Mouse (Mus musculus) forebrain, embryonic 14.5 days (tissue): ENCODE measurements around the gene Avpi1. TPM values are rescaled to one million over a fixed set of nuclear protein-coding genes. Genes with fewer than 3 reads are reported as not detected.

Source experiments
- ATAC-seq: fragments of 200-750 bp; cut with Nextera tagmentation; 2 replicates; pipeline ENCODE4 v1.8.0; 2017; ENCODE audit warnings: mild to moderate bottlenecking, moderate library complexity
- DNase-seq: peaks from one replicate; pipeline ENCODE4 v3.0.0-alpha.2; 2015; ENCODE audit warnings: low spot score
- H3K27ac ChIP-seq: fragments of 300-500 bp; sonication (generic); 2 replicates; pipeline ENCODE4 v1.5.1; 2014; ENCODE audit warnings: low read depth, mild to moderate bottlenecking, control low read depth, low read length, moderate library complexity
- H3K27me3 ChIP-seq: fragments of 300-500 bp; sonication (generic); replicated peaks from 2 replicates; pipeline ENCODE4 v1.6.1; 2014; ENCODE audit warnings: low read length, control low read depth, mixed read lengths; ENCODE audit not compliant: control insufficient read depth, insufficient read depth
- H3K36me3 ChIP-seq: fragments of 300-500 bp; sonication (generic); 2 replicates; pipeline ENCODE4 v1.6.1; 2014; ENCODE audit warnings: low read length, control low read depth; ENCODE audit not compliant: control insufficient read depth, insufficient read depth
- H3K4me1 ChIP-seq: fragments of 300-500 bp; sonication (generic); 2 replicates; pipeline ENCODE4 v1.6.1; 2014; ENCODE audit warnings: antibody characterized with exemption, low read length, control low read depth; ENCODE audit not compliant: control insufficient read depth, insufficient read depth
- H3K4me2 ChIP-seq: fragments of 300-500 bp; sonication (generic); 2 replicates; pipeline ENCODE4 v1.6.1; 2014; ENCODE audit warnings: mild to moderate bottlenecking, control low read depth, low read length
- H3K4me3 ChIP-seq: fragments of 300-500 bp; sonication (generic); 2 replicates; pipeline ENCODE4 v1.5.1; 2014; ENCODE audit warnings: low read depth, low read length, control low read depth
- H3K9ac ChIP-seq: fragments of 300-500 bp; sonication (generic); 2 replicates; pipeline ENCODE4 v1.6.1; 2014; ENCODE audit warnings: mild to moderate bottlenecking, low read length, control low read depth, moderate library complexity
- H3K9me3 ChIP-seq: fragments of 300-500 bp; sonication (generic); replicated peaks from 2 replicates; pipeline ENCODE4 v1.6.1; 2016; ENCODE audit warnings: low read length, control low read depth, mixed read lengths; ENCODE audit not compliant: control insufficient read depth
- WGBS: fragments of 180-500 bp; shearing (Covaris S2); extraction: QIAGEN DNeasy Blood & Tissue Kit; methylation state at CpG from one replicate; pipeline ENCODE4 v1.1.7; 2014; 5-methylcytosine and 5-hydroxymethylcytosine counted together
- polyA plus RNA-seq: library from polyadenylated mRNA; unstranded; fragments of >200 nt; fragmentation: Nextera tagmentation; extraction: Ambion mirVana; gene quantifications from 2 replicates; pipeline ENCODE4 v1.2.1, GENCODE M21; 2014

The Avpi1 gene
- polyA plus RNA-seq, 1 experiment from 2014 or later, result 13.0 TPM

GRCm38 (mm10) chr19:42127024-42127423, 1.8 kb downstream of the Avpi1 start:
- no peak for DNase-seq
- H3K4me1 ChIP-seq, result no peaks in the 10 kb centered on the region
- WGBS, result 89% methylated on average over 5 of the region's 5 CpGs

GRCm38 (mm10) chr19:42126219-42126605, 2.6 kb downstream of the Avpi1 start:
- Histone ChIP-seq H3K9ac (no peak overlapping the region), H3K4me3 (no peak overlapping the region), H3K4me1 (no peaks in the 10 kb centered on the region), H3K27ac (no peak overlapping the region), H3K4me2 (no peak overlapping the region), H3K9me3 (no peaks in the 10 kb centered on the region), H3K36me3 (peaks cover 31% of the 10 kb centered on the region), H3K27me3 (no peaks in the 10 kb centered on the region)
- ATAC-seq, result no peak
- 91% methylated on average over 6 of the region's 6 CpGs for WGBS
- DNase-seq, result no peak

More at GRCm38 (mm10) chr19:42127024-42127423, 1.8 kb downstream of the Avpi1 start:
- no peak for ATAC-seq
- H3K9ac ChIP-seq, result no peak overlapping the region
- H3K4me3 ChIP-seq, result no peak overlapping the region
- peaks cover 24% of the 10 kb centered on the region; the same call in 1 of the 2 replicates for H3K36me3 ChIP-seq
- no peak overlapping the region for H3K27ac ChIP-seq
- H3K4me2 ChIP-seq, result no peak overlapping the region
- no peaks in the 10 kb centered on the region for H3K9me3 ChIP-seq
- H3K27me3 ChIP-seq, result no peaks in the 10 kb centered on the region

GRCm38 (mm10) chr19:42125501-42126218, 3.2 kb downstream of the Avpi1 start:
- 64% methylated on average over 11 of the region's 11 CpGs for WGBS
- no peak overlapping the region for H3K27ac ChIP-seq
- no peak overlapping the region for H3K4me3 ChIP-seq
- no peaks in the 10 kb centered on the region for H3K9me3 ChIP-seq
- no peaks in the 10 kb centered on the region for H3K27me3 ChIP-seq
- H3K9ac ChIP-seq, result no peak overlapping the region
- H3K36me3 ChIP-seq, result peaks cover 37% of the 10 kb centered on the region
- no peak overlapping the region for H3K4me2 ChIP-seq
- H3K4me1 ChIP-seq, result no peaks in the 10 kb centered on the region
- ATAC-seq (no peak), DNase-seq (no peak)

- Histone ChIP-seq H3K36me3 (peaks cover 46% of the 10 kb centered on the region), H3K4me2 (no peak overlapping the region), H3K9me3 (no peaks in the 10 kb centered on the region), H3K4me3 (no peak overlapping the region), H3K27me3 (no peaks in the 10 kb centered on the region), H3K4me1 (no peaks in the 10 kb centered on the region), H3K9ac (no peak overlapping the region), H3K27ac (no peak overlapping the region)
- DNase-seq, result no peak
- no peak for ATAC-seq
- 85% methylated on average over 13 of the region's 13 CpGs for WGBS
These were observed 4.2 kb downstream of the Avpi1 start for GRCm38 (mm10) chr19:42124684-42125083.

DNA sequence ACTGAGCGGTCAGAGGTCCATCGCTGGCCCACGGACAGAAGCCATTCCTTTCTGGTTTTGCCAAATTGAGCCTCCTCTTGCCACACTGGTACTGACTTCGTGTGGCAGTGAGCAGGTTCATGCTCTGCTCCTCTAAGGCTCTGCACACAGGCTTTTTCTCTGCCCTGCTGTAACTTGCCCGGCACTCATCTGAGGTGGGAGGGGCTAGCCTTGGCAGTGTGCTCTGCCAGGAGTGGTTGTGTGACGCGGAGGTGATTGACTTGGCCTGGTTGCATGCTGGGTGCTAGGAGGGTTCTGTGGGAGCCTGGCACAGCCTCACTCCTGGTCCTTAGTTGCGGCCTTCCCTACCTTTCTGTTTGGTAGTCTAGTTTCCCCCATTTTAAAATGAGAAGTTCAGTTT, 8.4 kb downstream of the Avpi1 start:
- no peaks in the 10 kb centered on the region for H3K27me3 ChIP-seq
- H3K36me3 ChIP-seq, result peaks cover 82% of the 10 kb centered on the region
- no peaks in the 10 kb centered on the region for H3K9me3 ChIP-seq
- no peak overlapping the region for H3K4me2 ChIP-seq
- H3K9ac ChIP-seq, result no peak overlapping the region
- no peak overlapping the region for H3K4me3 ChIP-seq
- DNase-seq (no peak), ATAC-seq (no peak)
- H3K4me1 ChIP-seq, result no peaks in the 10 kb centered on the region
- no peak overlapping the region for H3K27ac ChIP-seq
- 85% methylated on average over 8 of the region's 8 CpGs for WGBS

DNA sequence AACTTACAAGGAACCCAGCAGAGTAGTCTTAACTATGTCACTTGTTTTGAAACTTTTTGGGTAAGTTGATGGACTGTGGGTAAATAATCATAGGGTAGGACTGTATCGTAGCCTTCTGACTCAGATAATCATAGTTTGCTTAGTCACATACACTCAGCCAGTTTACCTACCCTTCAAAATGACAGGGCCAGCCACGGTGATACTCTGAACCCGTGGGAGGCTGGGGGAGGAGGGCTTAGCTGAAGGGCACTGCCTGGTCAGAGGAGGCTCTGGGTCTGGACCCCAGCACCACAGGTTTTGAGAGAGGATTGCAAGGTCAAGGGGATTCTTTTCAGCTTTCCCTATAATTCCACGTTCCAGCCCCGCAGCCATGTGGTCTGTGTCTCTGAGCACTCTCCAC, 10.3 kb downstream of the Avpi1 start:
- Histone ChIP-seq H3K4me3 (no peak overlapping the region), H3K36me3 (peaks cover 83% of the 10 kb centered on the region), H3K9me3 (no peaks in the 10 kb centered on the region), H3K4me2 (no peak overlapping the region), H3K27me3 (no peaks in the 10 kb centered on the region), H3K27ac (no peak overlapping the region), H3K9ac (no peak overlapping the region), H3K4me1 (no peaks in the 10 kb centered on the region)
- DNase-seq, result no peak
- 88% methylated on average over 5 of the region's 5 CpGs for WGBS
- ATAC-seq, result no peak

DNA sequence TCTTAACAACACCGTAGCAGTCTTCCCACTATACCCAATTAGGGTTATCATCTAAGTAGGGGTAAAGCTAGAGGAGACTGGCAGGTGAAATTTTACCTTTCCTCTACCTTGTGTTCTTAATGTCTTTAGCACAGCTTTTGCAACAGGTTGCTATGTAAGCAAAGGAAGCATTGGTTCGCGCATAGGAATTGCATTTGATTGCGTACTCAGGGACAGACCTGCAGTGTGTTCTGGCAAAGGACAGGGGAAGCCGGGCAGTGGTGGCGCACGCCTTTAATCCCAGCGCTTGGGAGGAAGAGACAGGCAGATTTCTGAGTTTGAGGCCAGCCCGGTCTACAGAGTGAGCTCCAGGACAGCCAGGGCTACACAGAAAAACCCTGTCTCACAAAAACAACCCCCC, 10.7 kb downstream of the Avpi1 start:
- H3K9me3 ChIP-seq, result no peaks in the 10 kb centered on the region
- WGBS, result 92% methylated on average over 9 of the region's 9 CpGs

GRCm38 (mm10) chr19:42115783-42116335, 13.0 kb downstream of the Avpi1 start:
- H3K27me3 ChIP-seq, result no peaks in the 10 kb centered on the region
- ATAC-seq (no peak), DNase-seq (no peak)
- 91% methylated on average over 4 of the region's 4 CpGs for WGBS
- peaks cover 71% of the 10 kb centered on the region for H3K36me3 ChIP-seq
- H3K4me1 ChIP-seq, result no peaks in the 10 kb centered on the region
- no peak overlapping the region for H3K27ac ChIP-seq
- H3K9ac ChIP-seq, result no peak overlapping the region
- H3K4me3 ChIP-seq, result no peak overlapping the region
- no peak overlapping the region for H3K4me2 ChIP-seq
- H3K9me3 ChIP-seq, result no peaks in the 10 kb centered on the region

More for the DNA sequence above, 10.7 kb downstream of the Avpi1 start:
- Histone ChIP-seq H3K27me3 (no peaks in the 10 kb centered on the region), H3K4me2 (no peak overlapping the region), H3K4me1 (no peaks in the 10 kb centered on the region), H3K36me3 (peaks cover 83% of the 10 kb centered on the region), H3K27ac (no peak overlapping the region), H3K9ac (no peak overlapping the region), H3K4me3 (no peak overlapping the region)
- DNase-seq, result no peak
- no peak for ATAC-seq

GRCm38 (mm10) chr19:42104681-42105080, 24.2 kb downstream of the Avpi1 start:
- Histone ChIP-seq H3K36me3 (peaks cover 35% of the 10 kb centered on the region), H3K4me2 (no peak overlapping the region), H3K9ac (no peak overlapping the region), H3K9me3 (no peaks in the 10 kb centered on the region), H3K27ac (no peak overlapping the region), H3K27me3 (no peaks in the 10 kb centered on the region), H3K4me3 (no peak overlapping the region), H3K4me1 (no peaks in the 10 kb centered on the region)
- DNase-seq, result no peak
- WGBS, result 95% methylated on average over 9 of the region's 9 CpGs
- no peak for ATAC-seq
